In the genomic region with DNA sequence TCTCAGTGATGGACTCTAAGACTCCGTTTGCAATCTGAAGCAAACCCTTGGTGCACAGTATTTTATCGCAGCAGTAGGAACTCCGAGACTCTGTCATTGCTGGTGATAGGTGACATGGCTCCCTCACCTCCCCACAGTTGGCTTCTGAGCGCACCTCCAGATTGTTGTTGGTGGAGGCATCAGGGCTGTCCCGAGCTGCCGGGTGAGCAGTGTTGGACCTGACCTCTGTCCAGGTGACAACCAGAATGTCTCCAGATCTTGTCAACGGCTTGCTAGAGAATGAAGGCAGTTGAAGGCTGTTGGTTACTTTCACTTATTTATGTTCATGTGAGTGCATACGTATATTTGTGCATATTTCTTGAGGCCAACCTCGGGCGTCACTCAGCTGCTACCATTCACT, we compare ENCODE assay signal across 17 mouse cellular contexts.
"Had no signal": no experiment of that assay in that cellular context is flagged by ENCODE, and none has a peak within 500 bp of the region (broad histone marks: within the 10 kb centered on the region; RNA-seq: fewer than 3 reads in every experiment).

No protein-coding gene starts in this region.

- H3K4me2 ChIP-seq: neural tube, embryonic 12.5 days; neural tube, embryonic 13.5 days; neural tube, embryonic 15.5 days; stomach, embryonic 15.5 days had no signal

- DNase-seq: retina, postnatal 1 day; right cerebral cortex, adult 18-20 months; right cerebral cortex, postnatal 14 days; right cerebral cortex, postnatal 25 days; right cerebral cortex, postnatal 4 days; spleen, adult 18-20 months; thymus, adult 18-20 months; thymus, adult 2 months; thymus, postnatal 14 days; thymus, postnatal 25 days; thymus, postnatal 36 days; thymus, postnatal 4 days had no signal

- H3K9me3 ChIP-seq: neural tube, embryonic 12.5 days; neural tube, embryonic 13.5 days; neural tube, embryonic 15.5 days; stomach, embryonic 15.5 days had no signal

- H3K9ac ChIP-seq: neural tube, embryonic 12.5 days; neural tube, embryonic 13.5 days; neural tube, embryonic 15.5 days; stomach, embryonic 15.5 days had no signal

- H3K36me3 ChIP-seq: neural tube, embryonic 12.5 days; neural tube, embryonic 13.5 days; neural tube, embryonic 15.5 days; stomach, embryonic 15.5 days had no signal

- H3K27ac ChIP-seq: neural tube, embryonic 12.5 days; neural tube, embryonic 13.5 days; neural tube, embryonic 15.5 days; stomach, embryonic 15.5 days; stomach, postnatal 0 days had no signal

- H3K4me3 ChIP-seq: neural tube, embryonic 12.5 days; neural tube, embryonic 13.5 days; neural tube, embryonic 15.5 days; stomach, embryonic 15.5 days had no signal
